Mouse (Mus musculus) adrenal gland, adult 8-10 months (tissue): Measurements from ENCODE around the gene Plek2. TPM values are rescaled to one million over a fixed set of nuclear protein-coding genes. Genes with fewer than 3 reads are reported as not detected.
"Not testable (repeated sequence)": the region's sequence is repeated elsewhere in the genome, so short reads cannot be mapped to it uniquely, and the experiment has no call there.

Source experiments
- DNase-seq: peaks from one replicate; pipeline ENCODE4 v3.0.0; 2022
- total RNA-seq, 4 experiments: library from RNA; stranded (reverse); gene quantifications; 2 replicates each; pipeline ENCODE4 v1.2.4; 2022

Gene Plek2
- total RNA-seq = under 1 TPM in 1 of 4 experiments, not detected in 3; 0.35 TPM

- peak; percentile 36 for DNase-seq
These were observed at the start of gene Plek2 for GRCm38 (mm10) chr12:78906707-78907162. TSS of gene Plek2 (minus strand) at chr12:78906964.

- no peak for DNase-seq
These were observed 49.6 kb upstream of the Plek2 start for GRCm38 (mm10) chr12:78956405-78956804.

DNA sequence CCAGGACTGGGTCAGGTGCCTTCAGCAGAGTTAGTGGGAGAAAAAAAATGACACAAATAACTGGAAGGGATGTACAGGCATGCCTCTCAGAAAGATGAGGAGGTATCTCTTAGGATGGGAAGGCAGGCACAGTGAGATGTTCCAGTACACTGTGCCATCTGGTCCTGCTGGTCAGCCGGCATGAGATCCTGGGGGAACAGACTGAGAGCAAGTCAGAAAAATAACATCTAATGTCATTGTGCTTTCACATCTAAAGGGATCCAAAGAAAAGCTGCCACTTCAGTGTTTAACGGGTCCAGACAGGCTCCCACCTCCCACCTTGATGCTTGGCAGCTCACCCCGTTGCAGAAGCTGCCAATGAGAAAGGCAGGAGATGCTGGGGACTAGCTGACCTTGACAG lies 45.7 kb upstream of the Plek2 start:
- no peak for DNase-seq

GRCm38 (mm10) chr12:78952053-78952452 lies 45.3 kb upstream of the Plek2 start:
- no peak for DNase-seq

GRCm38 (mm10) chr12:78947661-78948060 lies 40.9 kb upstream of the Plek2 start:
- DNase-seq = no peak

DNA sequence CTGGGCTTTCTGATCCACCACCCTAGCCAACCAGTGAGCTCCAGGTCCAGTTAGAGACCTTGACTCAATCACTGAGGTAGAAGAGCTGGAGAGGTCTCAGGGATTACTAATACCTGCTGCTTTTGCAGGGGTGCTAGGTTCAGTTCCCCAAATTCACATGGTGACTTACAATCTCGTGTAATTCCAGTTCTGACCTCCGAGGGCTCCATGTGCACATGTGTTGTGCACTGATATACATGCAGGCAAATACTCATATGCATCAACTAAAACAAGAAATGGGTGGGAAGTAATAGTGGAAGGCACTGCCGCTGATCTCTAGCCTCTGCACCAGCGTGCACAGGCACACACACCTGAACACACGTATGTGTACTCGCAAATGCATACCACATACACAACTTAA lies 40.4 kb upstream of the Plek2 start:
- no peak for DNase-seq

DNA sequence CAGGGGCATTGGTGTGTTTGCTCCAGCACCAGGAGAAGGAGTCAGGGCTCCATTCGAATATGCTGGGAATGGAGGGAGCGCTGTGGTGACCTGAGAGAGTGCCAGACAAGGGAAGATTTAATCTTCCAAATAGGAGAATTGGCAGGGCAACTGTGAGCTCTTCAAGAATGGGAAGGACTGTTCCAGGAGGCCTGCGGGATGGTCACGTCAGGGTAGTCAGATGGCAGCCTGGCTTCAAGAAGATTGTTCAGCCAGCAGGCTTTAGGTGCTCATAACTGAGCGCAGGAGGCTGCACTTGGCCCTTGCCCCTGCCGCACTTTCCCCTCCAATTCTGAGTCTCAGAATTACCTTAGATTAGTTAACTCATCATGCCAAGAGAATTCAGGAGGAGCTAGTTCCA lies 36.2 kb upstream of the Plek2 start:
- no peak for DNase-seq

GRCm38 (mm10) chr12:78940081-78940480 lies 33.3 kb upstream of the Plek2 start:
- DNase-seq = no peak

DNA sequence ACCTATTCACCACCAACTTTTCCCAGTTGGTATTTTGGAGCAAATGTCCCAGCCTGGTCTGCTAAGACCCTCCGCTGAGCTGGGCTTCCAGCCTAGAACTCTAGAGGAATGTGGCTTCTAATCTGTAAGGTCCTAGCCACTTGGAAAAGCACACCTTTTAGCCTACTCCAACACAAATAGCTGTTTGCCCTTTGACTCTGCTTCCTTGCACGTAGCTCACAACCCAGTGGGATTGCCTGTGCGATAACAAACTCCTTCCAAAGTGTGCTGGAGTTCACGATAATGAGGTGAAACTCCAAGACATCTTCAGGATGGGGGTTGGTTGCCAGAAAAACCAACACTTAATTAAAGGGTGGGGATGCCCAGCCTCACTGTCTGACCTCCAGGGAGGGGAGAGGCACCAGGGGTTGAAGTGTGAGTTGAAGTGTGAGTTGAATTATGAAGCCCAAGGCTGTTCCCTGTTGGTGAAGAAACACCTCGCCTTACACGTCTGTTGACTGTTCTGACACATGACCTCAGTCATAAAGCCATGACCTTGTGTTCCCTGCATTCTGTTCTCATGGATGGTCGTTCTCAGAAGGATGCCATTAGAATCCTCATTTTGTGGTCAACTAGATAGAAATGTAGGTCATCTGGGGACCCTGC lies 32.8 kb upstream of the Plek2 start:
- no peak for DNase-seq

DNA sequence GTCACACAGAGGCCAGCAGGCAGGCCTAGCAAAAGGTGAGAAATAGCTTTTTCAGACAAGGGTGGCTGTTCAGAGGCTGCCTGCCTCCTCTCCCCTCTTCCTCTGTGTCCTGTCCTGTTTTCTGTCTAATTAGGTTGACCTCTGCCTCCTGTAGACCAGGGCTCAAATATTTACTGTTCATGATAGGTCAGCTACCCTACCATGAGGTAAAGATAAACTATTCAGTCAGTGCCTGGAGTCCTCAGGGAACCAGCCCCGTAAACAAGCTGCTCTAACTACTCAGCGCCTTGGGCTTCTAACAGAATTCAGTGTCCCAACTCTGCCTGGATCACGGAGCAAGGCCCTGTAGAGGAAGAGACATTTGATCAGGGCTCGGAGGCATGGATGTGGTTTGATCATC lies 29.7 kb upstream of the Plek2 start:
- DNase-seq = no peak

DNA sequence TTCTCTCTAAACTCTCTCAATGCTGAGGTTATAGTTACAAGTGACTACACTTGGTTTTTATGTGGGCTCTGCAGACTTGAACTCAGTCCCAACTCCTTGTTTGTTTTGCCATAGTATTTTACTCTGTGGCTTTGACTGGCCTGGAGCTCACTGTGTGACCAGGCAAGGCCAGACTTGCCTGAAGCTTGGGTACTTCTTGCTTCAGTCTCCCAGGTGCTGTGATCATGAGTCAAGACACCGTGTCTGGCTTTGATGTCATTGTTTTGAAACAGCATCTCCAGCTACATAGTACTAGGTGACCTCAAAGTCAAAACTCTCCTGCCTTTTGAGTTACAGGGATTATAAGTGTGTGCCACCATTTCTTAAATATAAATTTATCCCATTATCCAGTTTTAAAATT lies 23.1 kb upstream of the Plek2 start:
- no peak for DNase-seq

- DNase-seq = no peak
These were observed 20.5 kb upstream of the Plek2 start for GRCm38 (mm10) chr12:78927287-78927686.

GRCm38 (mm10) chr12:78923539-78924189 lies 16.9 kb upstream of the Plek2 start:
- no peak for DNase-seq

- DNase-seq = not testable (repeated sequence)
These were observed 16.2 kb upstream of the Plek2 start for GRCm38 (mm10) chr12:78922977-78923376.

DNA sequence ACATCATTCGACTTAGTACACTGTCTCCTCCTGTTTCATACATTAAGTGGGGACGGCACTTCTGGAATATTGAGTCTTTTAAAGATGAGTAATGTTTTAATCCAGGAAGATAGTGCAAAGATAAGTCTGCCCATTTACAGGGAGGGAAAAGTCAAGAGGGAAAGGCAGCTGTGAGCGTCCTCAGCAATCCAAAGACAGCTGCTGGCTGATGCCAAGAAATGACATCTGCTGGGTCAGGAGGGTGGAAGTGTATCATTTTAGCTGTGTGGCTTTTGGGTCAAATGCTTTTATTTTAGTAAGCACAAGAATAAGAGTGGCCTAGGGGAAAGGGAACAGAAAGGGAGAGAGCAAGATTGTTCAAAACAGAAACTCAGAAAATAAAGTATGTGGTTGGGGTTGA lies 15.3 kb upstream of the Plek2 start:
- no peak for DNase-seq

GRCm38 (mm10) chr12:78921421-78921820 lies 14.7 kb upstream of the Plek2 start:
- DNase-seq = no peak

DNA sequence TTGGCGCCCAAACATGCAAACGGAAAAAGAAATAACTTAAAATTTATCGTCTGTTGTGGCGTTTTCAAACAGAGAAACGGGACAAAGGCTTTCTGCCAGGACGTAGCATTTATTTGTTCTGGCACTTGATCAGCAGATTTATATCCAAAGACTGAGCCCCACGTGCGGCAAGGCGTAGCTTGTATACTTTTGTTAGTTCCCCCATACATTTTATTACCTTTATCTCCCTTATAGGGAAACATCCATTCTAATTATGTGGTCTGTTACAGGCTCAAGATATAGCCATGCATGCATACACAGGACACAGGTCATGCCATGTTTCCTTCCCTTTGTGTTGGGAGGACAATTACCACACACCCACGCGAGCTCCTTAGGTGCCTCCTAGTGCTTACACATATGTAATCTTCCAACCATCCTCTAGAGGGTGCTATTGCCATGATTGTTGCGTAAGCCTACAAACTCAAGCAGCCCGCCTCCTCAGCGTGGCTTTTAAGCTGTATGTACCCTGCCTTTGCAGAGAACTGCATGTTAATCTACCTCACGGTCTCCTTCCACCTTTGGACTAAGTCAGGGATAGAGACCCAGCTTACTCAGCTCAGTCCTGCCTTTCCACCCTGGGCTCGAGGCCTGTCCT lies 12.4 kb upstream of the Plek2 start:
- peak; percentile 34 for DNase-seq

DNA sequence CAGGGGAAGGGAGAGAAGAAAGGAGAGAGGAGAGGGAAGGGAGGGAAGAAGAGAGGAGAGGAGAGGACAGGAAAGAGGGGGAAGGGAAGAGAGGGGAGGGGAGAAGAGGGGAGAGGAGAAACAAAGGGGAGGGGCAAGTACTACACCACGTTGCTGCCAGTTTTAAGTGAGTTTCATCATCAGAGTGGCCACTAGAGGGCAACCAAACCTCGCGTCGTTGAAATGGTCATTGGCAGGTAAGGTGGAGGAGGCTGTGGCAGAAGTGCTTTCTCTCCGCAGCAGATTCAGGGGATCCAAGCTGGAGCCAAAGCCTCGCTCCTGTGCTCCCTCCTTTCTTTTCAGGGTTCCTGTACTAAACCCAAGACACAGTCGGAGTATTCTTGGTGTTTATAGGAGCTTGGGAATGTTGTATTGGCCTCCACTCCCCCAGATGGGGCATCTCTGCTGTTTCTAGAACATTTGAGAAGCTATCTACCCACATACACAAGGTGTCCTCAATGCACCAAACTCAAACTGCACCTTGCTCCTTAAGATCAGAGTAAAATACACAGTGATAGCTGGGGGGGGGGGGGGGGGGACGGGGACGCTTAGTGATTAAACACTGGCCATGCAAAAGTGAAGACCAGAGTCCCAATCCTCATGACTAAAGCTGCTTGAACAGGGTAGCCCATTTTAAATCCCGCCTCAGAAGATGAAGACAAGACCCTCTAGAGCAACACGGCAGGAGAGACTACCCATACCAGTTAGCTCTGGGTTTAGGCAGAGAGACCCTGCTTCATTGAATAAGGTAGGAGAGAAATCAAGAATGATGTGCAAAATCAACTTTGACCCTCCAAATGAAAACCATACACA lies 11.7 kb upstream of the Plek2 start:
- peak; percentile 63 for DNase-seq

DNA sequence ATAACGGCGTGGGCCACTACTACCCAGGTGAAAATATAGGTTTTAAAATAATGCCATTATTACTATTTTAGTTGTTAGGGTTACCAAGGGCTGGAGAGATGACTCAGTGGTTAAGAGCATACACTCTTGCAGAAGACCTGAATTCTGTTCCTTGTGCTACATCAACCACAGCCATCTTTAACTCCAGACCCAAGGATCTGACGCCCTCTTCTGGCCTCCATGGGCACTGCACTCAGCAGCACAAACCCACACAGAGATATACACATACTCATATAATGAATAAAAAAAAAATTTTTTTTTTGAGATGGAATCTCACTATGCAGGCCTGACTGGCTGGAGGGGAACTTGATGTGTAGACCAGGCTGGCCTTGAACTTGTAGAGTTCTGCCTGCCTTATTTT lies 9.5 kb upstream of the Plek2 start:
- DNase-seq = no peak

GRCm38 (mm10) chr12:78915561-78915960 lies 8.8 kb upstream of the Plek2 start:
- DNase-seq = no peak

- DNase-seq = no peak
These were observed 7.7 kb upstream of the Plek2 start for GRCm38 (mm10) chr12:78914458-78914857.

DNA sequence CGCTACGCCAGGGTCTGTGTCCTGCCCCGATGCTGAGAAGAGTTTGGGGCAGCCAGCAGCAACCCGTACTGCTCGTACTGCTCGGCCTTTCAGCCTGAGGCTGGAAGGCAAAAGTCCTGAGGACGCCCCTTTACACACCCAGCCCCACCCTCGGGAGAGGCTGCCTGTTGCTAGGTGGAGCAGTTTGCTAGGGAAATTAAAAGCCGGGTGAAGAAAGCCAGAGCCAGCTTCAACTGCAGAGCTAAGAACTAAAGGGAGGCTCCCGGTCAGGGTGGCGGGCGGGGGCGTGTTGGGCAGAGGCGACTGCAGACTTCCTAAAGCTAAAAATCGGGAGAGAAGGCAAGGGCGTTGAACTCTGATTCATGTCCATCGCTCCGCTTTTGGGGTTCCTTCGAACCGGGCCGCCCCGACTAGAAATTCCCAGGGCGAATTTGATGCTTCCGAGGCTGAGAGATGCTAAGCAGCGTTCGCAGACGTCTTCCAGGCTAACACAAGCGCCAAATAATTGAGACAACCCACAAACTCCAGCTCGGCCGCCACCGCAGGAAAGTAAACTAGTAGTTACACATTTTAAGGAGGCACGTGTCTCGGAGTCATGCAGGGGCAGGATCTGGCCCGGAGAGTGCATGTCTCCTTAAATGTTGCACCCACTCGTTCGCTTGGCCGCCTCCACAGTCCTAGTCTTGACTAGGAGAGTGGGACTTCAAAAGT lies 5.1 kb upstream of the Plek2 start:
- DNase-seq = no peak
